Mouse (Mus musculus) adrenal gland, adult 18-20 months (tissue): ENCODE results near the gene Gm49340. TPM values are rescaled to one million over a fixed set of nuclear protein-coding genes. Genes with fewer than 3 reads are reported as not detected.
"Not testable (repeated sequence)": the region's sequence is repeated elsewhere in the genome, so short reads cannot be mapped to it uniquely, and the experiment has no call there.

Experiments used
- DNase-seq, 2 experiments: peaks; one replicate each; pipeline ENCODE4 v3.0.0; 2021 to 2022; ENCODE audit warnings: low spot score in 2 of 2
- long read RNA-seq, 2 experiments: library from polyadenylated mRNA; stranded (forward); transcript quantifications; one replicate each; pipeline ENCODE4 v2.0.0; 2021
- total RNA-seq, 2 experiments: library from RNA; stranded (reverse); gene quantifications; 1 replicate in 1 of 2; 2 replicates in 1 of 2; pipeline ENCODE4 v1.2.3; 2021

The Gm49340 gene
- total RNA-seq: not detected
- long read RNA-seq, experiment 1, partial matches to known transcripts: 0 of 1 reads
- long read RNA-seq, experiment 1, other reads (novel, unspliced or antisense): 1 of 1 reads
- long read RNA-seq, experiment 2: 0 reads

- no peak for DNase-seq
These were observed at the start of gene Gm49340, which contains the start of the genes Aspa and Spata22 for GRCm38 (mm10) chr11:73329442-73329841. Gm49340 (plus strand) TSS chr11:73329741. Aspa (minus strand) TSS chr11:73329596. Spata22 (plus strand) TSS chr11:73329741.

- no peak for DNase-seq
These were observed 48.8 kb upstream of the Gm49340 start for GRCm38 (mm10) chr11:73280710-73281109.

GRCm38 (mm10) chr11:73281528-73282027, 48.0 kb upstream of the Gm49340 start:
- peak in 1 of 2 experiments; percentile 25 for DNase-seq

- no peak for DNase-seq
These were observed 46.2 kb upstream of the Gm49340 start for GRCm38 (mm10) chr11:73283369-73283768.

- no peak for DNase-seq
These were observed 45.6 kb upstream of the Gm49340 start for GRCm38 (mm10) chr11:73283926-73284325.

- DNase-seq: no peak
These were observed 45.2 kb upstream of the Gm49340 start for GRCm38 (mm10) chr11:73284351-73284750.

- no peak for DNase-seq
These were observed 39.9 kb upstream of the Gm49340 start for GRCm38 (mm10) chr11:73289621-73290020.

GRCm38 (mm10) chr11:73303123-73303522, 26.4 kb upstream of the Gm49340 start:
- DNase-seq: no peak

GRCm38 (mm10) chr11:73315961-73316360, 13.6 kb upstream of the Gm49340 start:
- DNase-seq: no peak

- DNase-seq: not testable (repeated sequence)
These were observed 11.0 kb upstream of the Gm49340 start for GRCm38 (mm10) chr11:73318581-73318980.

GRCm38 (mm10) chr11:73321064-73321463, 8.5 kb upstream of the Gm49340 start:
- not testable (repeated sequence) for DNase-seq

GRCm38 (mm10) chr11:73323906-73324830, 5.4 kb upstream of the Gm49340 start:
- DNase-seq: no peak

- peak in 1 of 2 experiments; percentile 19 for DNase-seq
These were observed 3.1 kb upstream of the Gm49340 start for GRCm38 (mm10) chr11:73326485-73326886.

- no peak for DNase-seq
These were observed 2.2 kb upstream of the Gm49340 start for GRCm38 (mm10) chr11:73327361-73327760.

GRCm38 (mm10) chr11:73333357-73333756, 3.8 kb downstream of the Gm49340 start:
- DNase-seq: no peak

GRCm38 (mm10) chr11:73336919-73337318, 7.4 kb downstream of the Gm49340 start:
- DNase-seq: no peak

GRCm38 (mm10) chr11:73350483-73350882, 20.9 kb downstream of the Gm49340 start, which contains the start of gene Olfr20:
Olfr20 (plus strand) TSS chr11:73350783.
- DNase-seq: no peak

- DNase-seq: no peak
These were observed 41.4 kb downstream of the Gm49340 start, which contains the start of gene Olfr376 for GRCm38 (mm10) chr11:73370946-73371345. Olfr376 (plus strand) TSS chr11:73371246.

GRCm38 (mm10) chr11:73395374-73395773, 65.8 kb downstream of the Gm49340 start:
- DNase-seq: no peak

- no peak for DNase-seq
These were observed 70.0 kb downstream of the Gm49340 start, which contains the start of gene Olfr1 for GRCm38 (mm10) chr11:73399514-73399913. Olfr1 (minus strand) TSS chr11:73399614.
